Mouse (Mus musculus) liver, postnatal 0 days (tissue): ENCODE results near the gene Hyal1.

ENCODE experiments used
- CTCF ChIP-seq: sonication (generic); IDR thresholded peaks from 2 replicates; pipeline ENCODE4 v1.5.1; 2016; ENCODE audit warnings: antibody characterized with exemption, low read depth
- EP300 ChIP-seq: IDR thresholded peaks from 2 replicates; pipeline ENCODE4 v1.6.1; 2016; ENCODE audit warnings: antibody characterized with exemption, low read depth, mild to moderate bottlenecking

- no peak for TF ChIP-seq CTCF
- TF ChIP-seq EP300 = no peak
Measured at GRCm38 (mm10) chr9:107576357-107577107, at the start of gene Hyal1.
